Mouse (Mus musculus) central nervous system, embryonic 18 days (tissue): ENCODE measurements around the gene Plcb4. TPM values are rescaled to one million over a fixed set of nuclear protein-coding genes. Genes with fewer than 3 reads are reported as not detected.

Experiments used
- polyA plus RNA-seq: library from polyadenylated mRNA; depleted of rRNA; stranded (reverse); fragments of >200 nt; gene quantifications from 2 replicates; pipeline ENCODE4 v1.2.3, GENCODE M21; 2012; rRNA removed

Gene Plcb4
- 25.5 and 33.7 TPM in 2 replicates for polyA plus RNA-seq

GRCm38 (mm10) chr2:135658486-135659390 is at the start of gene Plcb4:
Plcb4 (plus strand) TSS chr2:135659011.

GRCm38 (mm10) chr2:136051688-136052289 is 393.0 kb downstream of the Plcb4 start, which contains the start of gene Lamp5:
Lamp5 (plus strand) TSS chr2:136052239.

